Mouse (Mus musculus) splenic B cell, adult 2 months (primary cell): ENCODE results near the gene Lrrtm4.

Source experiments
- DNase-seq: peaks from one replicate; pipeline ENCODE4 v3.0.0-alpha.2; 2011; ENCODE audit warnings: low read depth, low spot score
- H3K27me3 ChIP-seq: 2 replicates; pipeline ENCODE4 v1.6.1; 2012; ENCODE audit warnings: mild to moderate bottlenecking, low read length, moderate library complexity, mixed read lengths; ENCODE audit not compliant: control insufficient read depth, poor library complexity, insufficient read depth, severe bottlenecking
- H3K36me3 ChIP-seq: 2 replicates; pipeline ENCODE4 v1.6.1; 2012; ENCODE audit warnings: mild to moderate bottlenecking, low read length, moderate library complexity, mixed read lengths; ENCODE audit not compliant: control insufficient read depth, poor library complexity, insufficient read depth, severe bottlenecking

The Lrrtm4 gene

GRCm38 (mm10) chr6:80440135-80440534, 421.5 kb downstream of the Lrrtm4 start:
- Histone ChIP-seq H3K27me3 (no peaks in the 10 kb centered on the region), H3K36me3 (no peaks in the 10 kb centered on the region)
- no peak for DNase-seq

- no peaks in the 10 kb centered on the region for H3K36me3 ChIP-seq
- H3K27me3 ChIP-seq: no peaks in the 10 kb centered on the region
- DNase-seq: no peak
Measured at GRCm38 (mm10) chr6:80470546-80470945, 451.9 kb downstream of the Lrrtm4 start.

- no peak for DNase-seq
- no peaks in the 10 kb centered on the region for H3K27me3 ChIP-seq
- no peaks in the 10 kb centered on the region for H3K36me3 ChIP-seq
Measured at GRCm38 (mm10) chr6:80476153-80476552, 457.5 kb downstream of the Lrrtm4 start.

GRCm38 (mm10) chr6:80545017-80545416, 526.3 kb downstream of the Lrrtm4 start:
- no peaks in the 10 kb centered on the region for H3K36me3 ChIP-seq
- no peaks in the 10 kb centered on the region for H3K27me3 ChIP-seq
- no peak for DNase-seq

GRCm38 (mm10) chr6:80549907-80550306, 531.2 kb downstream of the Lrrtm4 start:
- no peaks in the 10 kb centered on the region for H3K36me3 ChIP-seq
- no peaks in the 10 kb centered on the region for H3K27me3 ChIP-seq
- no peak for DNase-seq

GRCm38 (mm10) chr6:80553398-80553797, 534.7 kb downstream of the Lrrtm4 start:
- Histone ChIP-seq H3K36me3 (no peaks in the 10 kb centered on the region), H3K27me3 (no peaks in the 10 kb centered on the region)

GRCm38 (mm10) chr6:80554991-80555390, 536.3 kb downstream of the Lrrtm4 start:
- no peaks in the 10 kb centered on the region for H3K36me3 ChIP-seq

More at GRCm38 (mm10) chr6:80553398-80553797, 534.7 kb downstream of the Lrrtm4 start:
- DNase-seq: no peak

GRCm38 (mm10) chr6:80577227-80577626, 558.5 kb downstream of the Lrrtm4 start:
- no peaks in the 10 kb centered on the region for H3K27me3 ChIP-seq
- no peaks in the 10 kb centered on the region for H3K36me3 ChIP-seq
- no peak for DNase-seq

More at GRCm38 (mm10) chr6:80554991-80555390, 536.3 kb downstream of the Lrrtm4 start:
- DNase-seq: no peak
- no peaks in the 10 kb centered on the region for H3K27me3 ChIP-seq

GRCm38 (mm10) chr6:80582225-80582624, 563.5 kb downstream of the Lrrtm4 start:
- Histone ChIP-seq H3K27me3 (no peaks in the 10 kb centered on the region), H3K36me3 (no peaks in the 10 kb centered on the region)
- no peak for DNase-seq

- no peaks in the 10 kb centered on the region for H3K36me3 ChIP-seq
- no peaks in the 10 kb centered on the region for H3K27me3 ChIP-seq
- DNase-seq: no peak
Measured at GRCm38 (mm10) chr6:80589776-80590175, 571.1 kb downstream of the Lrrtm4 start.

GRCm38 (mm10) chr6:80619508-80619907, 600.8 kb downstream of the Lrrtm4 start:
- DNase-seq: no peak
- Histone ChIP-seq H3K27me3 (no peaks in the 10 kb centered on the region), H3K36me3 (no peaks in the 10 kb centered on the region)

- no peaks in the 10 kb centered on the region for H3K36me3 ChIP-seq
- no peak for DNase-seq
- no peaks in the 10 kb centered on the region for H3K27me3 ChIP-seq
Measured at GRCm38 (mm10) chr6:80622676-80623334, 604.1 kb downstream of the Lrrtm4 start.

- Histone ChIP-seq H3K27me3 (no peaks in the 10 kb centered on the region), H3K36me3 (no peaks in the 10 kb centered on the region)
- DNase-seq: no peak
Measured at GRCm38 (mm10) chr6:80625509-80625908, 606.8 kb downstream of the Lrrtm4 start.

- no peaks in the 10 kb centered on the region for H3K36me3 ChIP-seq
- DNase-seq: no peak
- no peaks in the 10 kb centered on the region for H3K27me3 ChIP-seq
Measured at GRCm38 (mm10) chr6:80662729-80663128, 644.1 kb downstream of the Lrrtm4 start.

- DNase-seq: no peak
- no peaks in the 10 kb centered on the region for H3K36me3 ChIP-seq
- no peaks in the 10 kb centered on the region for H3K27me3 ChIP-seq
Measured at GRCm38 (mm10) chr6:80664039-80664438, 645.4 kb downstream of the Lrrtm4 start.

- no peak for DNase-seq
- Histone ChIP-seq H3K27me3 (no peaks in the 10 kb centered on the region), H3K36me3 (no peaks in the 10 kb centered on the region)
Measured at GRCm38 (mm10) chr6:80704183-80704582, 685.5 kb downstream of the Lrrtm4 start.
